Mouse (Mus musculus): ENCODE measurements at regions not wholly inside any gene's neighbourhood (a gene's known extent, or its start where the extent isn't known, plus 50 kb on each side); places are given as distances from the start of the nearest gene placed in this dataset.

- TF ChIP-seq CTCF (IDR thresholded peaks at IDR 0.05; ENCODE audit: extremely low read depth, insufficient read depth, low read length): no peak
- TF ChIP-seq POLR2A (IDR thresholded peaks at IDR 0.05; ENCODE audit: extremely low read depth, insufficient read depth, low read length): no peak
These were observed 493.6 kb downstream of the Hace1 start for GRCm38 (mm10) chr10:46071220-46071619.
